Mouse (Mus musculus): ENCODE data around the gene Iqcf4.

DNA sequence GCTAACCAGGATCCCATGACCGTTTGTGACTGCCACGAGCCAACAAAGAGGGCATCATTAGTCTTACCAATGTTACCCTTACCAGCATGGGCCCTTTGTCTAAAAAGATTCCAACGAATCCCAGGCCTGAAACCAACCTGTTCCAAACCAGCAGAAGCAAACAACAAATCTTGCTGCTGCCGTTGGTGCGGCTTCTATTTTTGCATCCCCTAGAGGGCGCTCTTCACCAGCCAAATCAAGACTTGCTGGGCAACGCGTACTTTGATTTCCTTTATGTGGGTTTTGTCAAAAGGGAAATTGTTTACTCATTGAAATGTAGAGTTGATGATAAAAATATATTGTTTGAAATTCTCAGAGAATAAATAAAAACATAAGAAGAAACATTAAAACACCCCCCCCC lies 29.8 kb upstream of the Iqcf4 start:
- TF ChIP-seq GATA1 (IDR thresholded peaks at IDR 0.05; ENCODE audit: low read length) (no peak), TAL1 (IDR thresholded peaks at IDR 0.05; ENCODE audit: low read length) (no peak)
